Mouse (Mus musculus) liver, embryonic 12.5 days (tissue): Measurements from ENCODE around the gene Lsm7. TPM values are rescaled to one million over a fixed set of nuclear protein-coding genes. Genes with fewer than 3 reads are reported as not detected.

Experiments
- ATAC-seq: fragments of 200-750 bp; cut with Nextera tagmentation; 2 replicates; pipeline ENCODE4 v1.8.0; 2017; ENCODE audit warnings: moderate number of reproducible peaks, mild to moderate bottlenecking, moderate library complexity
- H3K27ac ChIP-seq: fragments of 300-500 bp; sonication (generic); 2 replicates; pipeline ENCODE4 v1.5.1; 2016; ENCODE audit warnings: mild to moderate bottlenecking
- H3K27me3 ChIP-seq: fragments of 300-500 bp; sonication (generic); replicated peaks from 2 replicates; pipeline ENCODE4 v1.6.1; 2016; ENCODE audit warnings: mild to moderate bottlenecking, moderate library complexity
- H3K36me3 ChIP-seq: fragments of 300-500 bp; sonication (generic); 2 replicates; pipeline ENCODE4 v1.6.1; 2016; ENCODE audit warnings: mild to moderate bottlenecking, moderate library complexity
- H3K4me1 ChIP-seq: fragments of 300-500 bp; sonication (generic); 2 replicates; pipeline ENCODE4 v1.6.1; 2016
- H3K4me2 ChIP-seq: fragments of 300-500 bp; sonication (generic); 2 replicates; pipeline ENCODE4 v1.6.1; 2016; ENCODE audit warnings: mild to moderate bottlenecking, moderate library complexity
- H3K4me3 ChIP-seq: fragments of 300-500 bp; sonication (generic); 2 replicates; pipeline ENCODE4 v1.5.1; 2016; ENCODE audit warnings: mild to moderate bottlenecking, moderate library complexity
- H3K9ac ChIP-seq: fragments of 300-500 bp; sonication (generic); 2 replicates; pipeline ENCODE4 v1.6.1; 2016; ENCODE audit warnings: mild to moderate bottlenecking, moderate library complexity
- H3K9me3 ChIP-seq: fragments of 300-500 bp; sonication (generic); replicated peaks from 2 replicates; pipeline ENCODE4 v1.6.1; 2016; ENCODE audit warnings: mild to moderate bottlenecking, moderate library complexity
- WGBS: fragments of 180-500 bp; shearing (Covaris S2); methylation state at CpG from one replicate; pipeline ENCODE4 v1.1.7; 2016; ENCODE audit not compliant: insufficient replicate concordance; 5-methylcytosine and 5-hydroxymethylcytosine counted together
- polyA plus RNA-seq: library from polyadenylated mRNA; unstranded; fragments of >200 nt; fragmentation: Nextera tagmentation; extraction: Ambion mirVana; gene quantifications from 2 replicates; pipeline ENCODE4 v1.2.1, GENCODE M21; 2016

The Lsm7 gene
- polyA plus RNA-seq, 1 experiment from 2014 or later: 235 TPM

DNA sequence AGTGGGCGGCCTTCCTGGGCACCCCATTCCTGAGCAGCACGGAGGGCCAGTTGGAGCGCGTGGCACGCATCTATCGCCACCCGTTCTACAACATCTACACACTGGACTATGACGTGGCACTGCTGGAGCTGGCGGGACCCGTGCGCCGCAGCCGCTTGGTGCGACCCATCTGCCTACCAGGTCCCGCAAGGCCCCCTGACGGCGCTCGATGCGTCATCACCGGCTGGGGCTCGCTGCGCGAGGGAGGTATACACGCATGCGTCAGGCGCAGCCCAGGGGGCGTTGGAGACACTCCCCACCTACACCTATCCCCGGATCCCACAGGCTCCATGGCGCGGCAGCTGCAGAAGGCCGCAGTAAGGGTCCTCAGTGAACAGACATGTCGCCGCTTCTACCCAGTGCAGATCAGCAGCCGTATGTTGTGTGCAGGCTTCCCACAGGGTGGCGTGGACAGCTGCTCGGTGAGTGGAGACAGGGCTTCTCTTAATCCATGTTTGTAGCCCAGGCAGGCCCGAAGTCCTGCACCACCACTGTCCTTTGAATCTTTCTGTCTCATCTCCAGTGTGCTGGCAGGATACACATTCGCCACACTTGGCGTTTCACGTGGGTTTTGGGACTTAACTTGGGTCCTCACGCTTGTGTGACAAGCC lies 43.0 kb upstream of the Lsm7 start:
- no peaks in the 10 kb centered on the region for H3K9me3 ChIP-seq
- H3K9ac ChIP-seq: no peak overlapping the region
- peak overlapping the region; percentile 96 for H3K4me2 ChIP-seq
- H3K27me3 ChIP-seq: no peaks in the 10 kb centered on the region
- no peak overlapping the region for H3K27ac ChIP-seq
- 0 out of 2 replicates have a peak overlapping the region, but pooled peaks have one; percentile 16 for H3K4me3 ChIP-seq
- ATAC-seq: no peak
- peaks cover 39% of the 10 kb centered on the region for H3K4me1 ChIP-seq
- peaks cover 33% of the 10 kb centered on the region for H3K36me3 ChIP-seq
- 39% methylated on average over 41 of the region's 41 CpGs for WGBS

DNA sequence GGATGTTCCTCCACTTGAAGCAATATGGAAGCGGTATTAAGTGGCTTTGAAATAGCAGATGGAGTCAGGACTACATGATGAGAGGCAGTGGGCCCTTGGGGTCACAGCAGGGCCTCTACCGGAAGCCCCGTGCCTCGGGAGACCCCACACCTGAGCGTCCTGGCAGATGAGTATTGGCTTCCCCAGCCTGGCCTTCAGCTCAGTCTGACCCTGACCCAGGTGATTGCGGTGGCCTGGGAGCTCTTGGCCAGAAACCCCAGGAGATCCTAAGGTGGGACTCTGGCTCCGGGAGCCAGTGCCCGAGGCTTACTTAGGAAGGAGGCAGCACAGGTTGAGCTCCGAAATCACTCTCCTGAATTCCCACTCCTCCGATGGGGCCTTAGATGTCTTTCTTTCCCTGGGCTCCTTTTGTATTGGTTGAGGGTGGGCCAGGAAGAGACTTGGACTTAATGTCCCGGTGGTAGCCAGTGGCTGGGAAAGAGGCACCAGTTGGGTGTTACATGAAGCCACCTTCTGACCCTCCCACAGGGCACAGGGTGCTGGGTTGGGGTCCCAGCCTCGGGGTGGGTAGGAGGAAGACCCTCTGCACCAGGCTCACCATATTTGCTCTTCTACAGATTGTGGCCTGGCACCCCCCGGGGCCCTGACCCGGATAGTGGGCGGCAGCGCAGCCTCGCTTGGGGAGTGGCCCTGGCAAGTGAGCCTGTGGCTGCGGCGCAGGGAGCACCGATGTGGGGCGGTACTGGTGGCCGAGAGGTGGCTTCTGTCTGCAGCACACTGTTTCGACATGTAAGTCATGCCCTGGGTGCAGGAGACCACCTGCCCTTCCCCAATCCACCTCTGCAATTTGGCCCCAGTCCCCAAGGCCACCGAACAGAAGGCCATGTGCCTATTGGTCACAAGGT lies 41.8 kb upstream of the Lsm7 start:
- H3K9me3 ChIP-seq: no peaks in the 10 kb centered on the region
- H3K9ac ChIP-seq: no peak overlapping the region
- no peak overlapping the region for H3K27ac ChIP-seq
- H3K4me3 ChIP-seq: no peak overlapping the region
- no peak overlapping the region for H3K4me2 ChIP-seq
- WGBS: 66% methylated on average over 24 of the region's 24 CpGs
- ATAC-seq: no peak
- no peaks in the 10 kb centered on the region for H3K27me3 ChIP-seq
- peaks cover 21% of the 10 kb centered on the region for H3K36me3 ChIP-seq
- H3K4me1 ChIP-seq: peaks cover 39% of the 10 kb centered on the region

DNA sequence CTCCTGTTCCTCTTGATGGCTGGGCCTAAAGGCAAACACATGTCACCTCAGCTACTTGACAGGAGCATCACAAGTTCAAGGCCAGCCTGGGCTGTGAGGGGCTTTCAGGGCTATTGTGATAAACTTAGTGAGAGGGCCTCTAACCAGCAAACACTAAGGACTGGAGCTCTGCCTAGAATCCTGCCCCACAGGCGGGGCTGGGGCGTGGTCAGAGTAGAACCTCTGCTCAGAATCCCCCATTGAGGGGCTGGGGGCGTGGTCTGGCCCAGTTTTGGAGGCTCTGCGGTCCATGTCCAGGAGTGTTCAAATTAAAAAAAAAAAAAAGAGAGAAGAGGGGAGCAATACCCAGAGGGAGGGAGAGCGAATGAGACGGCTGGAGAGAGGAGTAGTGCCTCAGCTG lies 40.7 kb upstream of the Lsm7 start:
- no peak overlapping the region for H3K9ac ChIP-seq
- H3K36me3 ChIP-seq: peaks cover 21% of the 10 kb centered on the region
- H3K27ac ChIP-seq: no peak overlapping the region
- peaks cover 5% of the 10 kb centered on the region for H3K27me3 ChIP-seq
- ATAC-seq: no peak
- no peak overlapping the region for H3K4me3 ChIP-seq
- H3K4me2 ChIP-seq: no peak overlapping the region
- H3K4me1 ChIP-seq: peaks cover 33% of the 10 kb centered on the region
- WGBS: 67% methylated on average over 6 of the region's 6 CpGs
- no peaks in the 10 kb centered on the region for H3K9me3 ChIP-seq

DNA sequence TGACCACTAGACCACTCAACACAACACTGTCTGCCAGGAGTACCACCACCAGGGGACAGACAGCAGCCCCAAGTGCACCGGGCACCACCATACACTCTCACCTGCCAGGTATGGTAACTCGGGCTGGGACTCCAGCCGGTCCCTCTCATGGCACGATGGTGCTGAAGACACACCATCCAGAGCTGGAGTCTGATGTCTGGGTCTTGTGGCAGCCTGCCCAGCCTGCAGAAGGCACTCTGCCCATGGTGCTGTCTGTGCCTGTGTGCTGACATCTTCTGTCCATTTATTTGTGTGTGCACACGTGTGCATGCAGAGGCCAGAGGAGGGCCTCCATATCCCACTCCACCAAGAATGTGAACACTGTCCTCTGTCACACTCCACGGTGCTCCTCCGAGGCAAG lies 40.1 kb upstream of the Lsm7 start:
- Histone ChIP-seq H3K36me3 (peaks cover 21% of the 10 kb centered on the region), H3K27me3 (peaks cover 11% of the 10 kb centered on the region), H3K9ac (no peak overlapping the region), H3K27ac (no peak overlapping the region), H3K4me2 (no peak overlapping the region), H3K9me3 (no peaks in the 10 kb centered on the region), H3K4me3 (no peak overlapping the region), H3K4me1 (peaks cover 32% of the 10 kb centered on the region)
- no peak for ATAC-seq
- WGBS: 81% methylated on average over 7 of the region's 7 CpGs

DNA sequence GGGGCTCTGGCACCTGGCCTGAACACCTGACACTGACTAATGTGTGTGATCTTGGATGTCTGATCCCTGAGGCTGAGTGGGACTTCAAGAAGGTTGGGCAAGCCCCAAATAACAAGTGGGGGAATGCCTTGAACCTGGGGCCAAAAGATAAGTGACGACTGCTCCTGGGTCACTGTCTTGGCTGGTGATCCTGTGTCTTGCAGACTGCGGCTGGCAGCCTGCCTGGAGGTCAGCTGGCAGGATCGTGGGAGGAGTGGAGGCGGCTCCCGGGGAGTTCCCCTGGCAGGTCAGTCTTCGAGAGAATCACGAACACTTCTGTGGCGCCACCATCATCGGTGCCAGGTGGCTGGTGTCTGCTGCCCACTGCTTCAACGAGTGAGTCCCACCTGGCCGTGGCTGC lies 32.2 kb upstream of the Lsm7 start:
- no peak for ATAC-seq
- Histone ChIP-seq H3K4me1 (no peaks in the 10 kb centered on the region), H3K4me3 (no peak overlapping the region), H3K4me2 (no peak overlapping the region), H3K27ac (no peak overlapping the region), H3K27me3 (peaks cover 70% of the 10 kb centered on the region), H3K9ac (no peak overlapping the region), H3K36me3 (no peaks in the 10 kb centered on the region), H3K9me3 (no peaks in the 10 kb centered on the region)
- 62% methylated on average over 11 of the region's 11 CpGs for WGBS

DNA sequence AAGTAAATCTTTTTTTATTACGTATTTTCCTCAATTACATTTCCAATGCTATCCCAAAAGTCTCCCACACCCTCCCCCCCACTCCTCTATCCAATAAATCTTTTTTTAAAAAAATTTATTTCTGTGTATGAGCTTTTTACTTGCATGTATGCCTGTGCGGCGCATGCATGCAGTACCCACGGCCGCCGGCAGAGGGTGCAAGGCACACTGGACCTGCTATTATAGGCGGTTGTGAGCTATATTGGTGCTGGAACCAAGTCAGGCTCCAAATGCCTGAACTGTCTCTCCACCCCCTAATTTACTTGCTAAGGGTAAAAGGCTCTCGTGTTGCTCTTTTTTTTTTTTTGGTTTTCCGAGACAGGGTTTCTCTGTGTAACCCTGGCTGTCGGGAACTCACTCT lies 26.3 kb upstream of the Lsm7 start:
- no peak overlapping the region for H3K4me2 ChIP-seq
- H3K36me3 ChIP-seq: no peaks in the 10 kb centered on the region
- H3K4me3 ChIP-seq: no peak overlapping the region
- 19% methylated on average over 10 of the region's 10 CpGs for WGBS
- peaks cover 41% of the 10 kb centered on the region for H3K4me1 ChIP-seq
- H3K9ac ChIP-seq: no peak overlapping the region
- peaks cover 27% of the 10 kb centered on the region for H3K27me3 ChIP-seq
- H3K27ac ChIP-seq: no peak overlapping the region
- no peaks in the 10 kb centered on the region for H3K9me3 ChIP-seq
- no peak for ATAC-seq

DNA sequence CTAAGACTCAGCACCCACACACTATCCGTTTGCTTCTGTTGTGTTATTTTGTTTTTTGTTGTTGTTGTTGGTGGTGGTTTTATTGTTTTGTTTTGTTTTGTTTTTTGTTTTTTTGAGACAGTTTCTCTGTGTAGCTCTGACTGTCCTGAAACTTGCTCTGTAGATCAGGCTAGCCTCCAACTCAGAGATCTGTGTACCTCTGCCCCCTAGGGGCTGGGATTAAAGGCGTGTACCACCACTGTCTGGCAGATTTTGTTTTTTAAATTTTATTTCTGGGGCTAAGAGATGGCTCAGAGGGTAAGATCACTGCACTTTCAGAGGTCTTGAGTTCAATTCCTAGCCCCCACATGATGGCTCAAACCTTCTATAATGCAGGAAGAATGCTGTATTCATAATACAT lies 25.9 kb upstream of the Lsm7 start:
- Histone ChIP-seq H3K9me3 (no peaks in the 10 kb centered on the region), H3K27me3 (peaks cover 24% of the 10 kb centered on the region), H3K4me2 (peak overlapping the region; percentile 55), H3K4me3 (no peak overlapping the region), H3K36me3 (no peaks in the 10 kb centered on the region), H3K9ac (no peak overlapping the region), H3K4me1 (peaks cover 44% of the 10 kb centered on the region), H3K27ac (peak overlapping the region; percentile 87)
- ATAC-seq: no peak
- WGBS: 66% methylated on average over 2 of the region's 2 CpGs

DNA sequence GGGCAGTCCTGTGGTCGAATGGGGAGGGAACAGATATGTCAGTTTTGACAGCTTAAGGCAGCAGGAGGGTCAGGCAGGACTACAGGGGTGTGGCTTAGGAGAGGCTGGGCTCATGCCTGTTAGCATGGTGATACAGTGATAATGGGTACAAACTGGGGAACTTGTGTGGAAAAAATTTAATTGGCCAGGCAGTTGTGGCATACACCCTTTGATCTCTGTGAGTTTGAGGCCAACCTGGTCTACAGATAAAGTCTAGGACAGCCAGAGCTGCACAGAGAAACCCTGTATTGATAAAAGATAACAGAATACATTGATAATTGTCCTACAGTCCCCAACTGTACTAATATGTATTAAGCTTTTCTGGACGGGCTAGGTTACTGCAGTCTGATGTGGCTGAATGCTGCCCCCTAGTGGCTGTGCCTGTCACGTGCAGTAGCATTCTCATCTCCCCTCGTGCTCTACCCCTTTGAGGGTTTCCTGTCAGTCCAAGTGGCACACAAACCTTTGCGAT lies 25.2 kb upstream of the Lsm7 start:
- Histone ChIP-seq H3K36me3 (no peaks in the 10 kb centered on the region), H3K9me3 (no peaks in the 10 kb centered on the region), H3K4me1 (peaks cover 48% of the 10 kb centered on the region), H3K9ac (peak overlapping the region; percentile 44), H3K27ac (peak overlapping the region; percentile 87), H3K4me3 (no peak overlapping the region), H3K4me2 (peak overlapping the region; percentile 55), H3K27me3 (peaks cover 17% of the 10 kb centered on the region; the same call in 1 of the 2 replicates)
- WGBS: 3% methylated on average over 5 of the region's 5 CpGs
- peak; percentile 90 for ATAC-seq

DNA sequence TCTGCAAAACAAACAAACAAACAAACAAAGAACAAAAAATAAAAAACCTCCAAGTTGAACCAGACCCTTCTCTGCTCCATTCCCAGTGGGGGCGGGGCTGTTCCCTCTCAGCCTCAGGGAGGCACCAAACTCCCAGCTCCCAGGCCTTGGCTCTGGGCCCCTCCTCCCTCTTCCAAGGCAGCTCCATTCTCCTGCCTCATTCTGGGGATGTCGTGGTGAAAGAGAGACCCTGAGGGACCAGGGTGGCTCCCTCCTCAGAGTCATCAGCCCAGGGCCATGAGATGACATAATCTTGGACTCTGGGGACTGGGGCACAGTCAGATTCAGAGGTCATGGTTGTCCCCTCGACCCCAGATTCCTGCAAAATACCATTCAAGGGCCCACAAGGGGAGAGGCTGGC lies 21.6 kb upstream of the Lsm7 start:
- H3K4me2 ChIP-seq: no peak overlapping the region
- peaks cover 59% of the 10 kb centered on the region for H3K4me1 ChIP-seq
- H3K27me3 ChIP-seq: peaks cover 24% of the 10 kb centered on the region
- H3K27ac ChIP-seq: peak overlapping the region; percentile 52
- no peak overlapping the region for H3K4me3 ChIP-seq
- H3K36me3 ChIP-seq: no peaks in the 10 kb centered on the region
- ATAC-seq: no peak
- peak overlapping the region; percentile 43; the same call in 1 of the 2 replicates for H3K9ac ChIP-seq
- no peaks in the 10 kb centered on the region for H3K9me3 ChIP-seq
- WGBS: 17% methylated on average over 3 of the region's 3 CpGs

DNA sequence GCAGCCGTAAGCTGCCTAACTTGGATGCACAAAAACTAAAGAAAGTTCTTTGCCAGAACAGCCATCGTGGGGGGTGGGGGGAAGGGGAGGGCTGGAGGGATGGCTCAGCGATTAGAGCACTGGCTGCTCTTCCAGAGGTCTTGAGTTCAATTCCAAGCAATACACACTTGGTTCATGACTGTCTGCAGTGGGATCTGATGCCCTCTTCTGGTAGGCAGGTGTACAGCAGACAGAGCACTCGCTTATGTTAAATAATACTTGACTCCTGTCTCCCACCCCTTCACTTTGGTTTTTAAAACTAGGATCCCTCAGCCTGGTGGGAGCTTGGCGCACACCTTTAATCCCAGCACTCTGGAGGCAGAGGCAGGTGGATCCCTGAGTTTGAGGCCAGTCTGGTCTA lies 21.0 kb upstream of the Lsm7 start:
- Histone ChIP-seq H3K27ac (peak overlapping the region; percentile 52; the same call in 1 of the 2 replicates), H3K9ac (peak overlapping the region; percentile 43; the same call in 1 of the 2 replicates)
- ATAC-seq: no peak

DNA sequence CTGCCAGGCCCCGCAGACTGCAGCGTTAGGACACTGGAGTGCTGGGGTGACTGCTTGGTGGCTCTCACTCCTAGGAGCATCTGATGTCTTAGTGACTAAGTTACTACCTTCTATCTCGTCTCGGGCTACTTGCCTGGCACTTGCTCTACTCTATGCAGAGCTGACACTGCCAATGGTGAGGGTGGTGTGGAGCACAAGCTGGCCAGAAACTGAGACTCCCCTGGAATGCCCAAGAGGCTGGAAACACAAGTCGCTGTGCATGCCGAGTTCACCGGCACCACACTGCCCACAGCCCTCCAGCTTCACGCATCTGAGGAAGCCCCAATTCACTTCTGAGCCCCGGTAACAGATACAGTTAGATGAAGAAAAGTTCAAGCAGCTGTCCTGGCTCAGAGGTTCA lies 19.0 kb upstream of the Lsm7 start:
- ATAC-seq: no peak
- peaks cover 38% of the 10 kb centered on the region for H3K4me1 ChIP-seq
- no peak overlapping the region for H3K9ac ChIP-seq
- H3K27ac ChIP-seq: no peak overlapping the region
- 69% methylated on average over 9 of the region's 9 CpGs for WGBS
- H3K36me3 ChIP-seq: no peaks in the 10 kb centered on the region
- no peaks in the 10 kb centered on the region for H3K9me3 ChIP-seq
- no peak overlapping the region for H3K4me3 ChIP-seq
- peaks cover 32% of the 10 kb centered on the region for H3K27me3 ChIP-seq
- H3K4me2 ChIP-seq: no peak overlapping the region

More for the DNA sequence above, 21.0 kb upstream of the Lsm7 start:
- Histone ChIP-seq H3K4me1 (peaks cover 58% of the 10 kb centered on the region), H3K36me3 (no peaks in the 10 kb centered on the region), H3K27me3 (peaks cover 29% of the 10 kb centered on the region), H3K4me2 (no peak overlapping the region), H3K4me3 (no peak overlapping the region), H3K9me3 (no peaks in the 10 kb centered on the region)
- WGBS: 29% methylated on average over 5 of the region's 5 CpGs

DNA sequence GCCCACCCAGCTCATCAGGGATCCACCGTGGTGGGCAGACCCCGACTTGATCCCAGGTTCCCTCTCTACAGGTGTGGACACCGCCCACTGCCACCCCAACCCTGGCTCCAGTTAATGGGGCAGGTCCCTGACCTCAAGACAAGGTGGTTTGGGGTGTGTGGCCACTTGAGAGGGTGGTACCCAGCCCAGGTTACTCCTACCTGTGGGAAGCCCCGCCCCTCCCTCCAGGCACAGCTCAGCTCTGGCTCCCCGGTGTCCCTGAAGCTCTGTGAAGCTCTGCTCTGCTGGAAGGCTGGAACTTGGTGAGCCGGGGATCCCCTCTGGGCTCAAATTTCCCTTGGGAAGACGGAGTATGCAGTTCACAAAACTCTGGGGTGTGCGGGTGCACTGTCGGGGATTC lies 16.6 kb upstream of the Lsm7 start, which contains the start of gene Tmprss9:
Gene Tmprss9, plus strand, starts transcription at position 268 of the 400 bp plus-strand sequence.
- Histone ChIP-seq H3K9ac (no peak within 1 kb of the TSS), H3K4me1 (peaks cover 21% of the 10 kb centered on the region), H3K27ac (no peak within 1 kb of the TSS), H3K9me3 (no peaks in the 10 kb centered on the region), H3K27me3 (peaks cover 32% of the 10 kb centered on the region), H3K4me3 (no peak within 1 kb of the TSS), H3K4me2 (no peak within 1 kb of the TSS), H3K36me3 (peaks cover 23% of the 10 kb centered on the region)
- ATAC-seq: no peak
- 25% methylated on average over 9 of the region's 9 CpGs for WGBS
